Mouse (Mus musculus): ENCODE results near the gene Cln3.

Gene Cln3

GRCm38 (mm10) chr7:126595890-126596289, 10.3 kb upstream of the Cln3 start:
- no peak for DNase-seq (ENCODE audit: low read depth, low spot score)

- DNase-seq (ENCODE audit: low read depth, low spot score): no peak
Measured at GRCm38 (mm10) chr7:126594862-126595561, 9.4 kb upstream of the Cln3 start, which contains the start of gene Il27. TSS of gene Il27 (minus strand) at chr7:126594941.

GRCm38 (mm10) chr7:126587779-126588178, 2.2 kb upstream of the Cln3 start:
- peak; percentile 85 for DNase-seq (ENCODE audit: low read depth, low spot score)

- DNase-seq (ENCODE audit: low read depth, low spot score): no peak
Measured at GRCm38 (mm10) chr7:126586839-126587238, 1.2 kb upstream of the Cln3 start.

- peak; percentile 30 for DNase-seq (ENCODE audit: low read depth, low spot score)
Measured at GRCm38 (mm10) chr7:126584506-126584977, 1.1 kb downstream of the Cln3 start, which contains the start of gene Apobr. TSS of gene Apobr (plus strand) at chr7:126584942.

GRCm38 (mm10) chr7:126583761-126584160, 1.9 kb downstream of the Cln3 start:
- no peak for DNase-seq (ENCODE audit: low read depth, low spot score)

- peak; percentile 97 for DNase-seq (ENCODE audit: low read depth, low spot score)
Measured at GRCm38 (mm10) chr7:126583251-126583709, 2.3 kb downstream of the Cln3 start.

GRCm38 (mm10) chr7:126582759-126583158, 2.9 kb downstream of the Cln3 start:
- peak; percentile 51 for DNase-seq (ENCODE audit: low read depth, low spot score)

- no peak for DNase-seq (ENCODE audit: low read depth, low spot score)
Measured at GRCm38 (mm10) chr7:126581661-126582060, 4.0 kb downstream of the Cln3 start.

GRCm38 (mm10) chr7:126579172-126579571, 6.4 kb downstream of the Cln3 start:
- DNase-seq (ENCODE audit: low read depth, low spot score): peak; percentile 67

- peak; percentile 87 for DNase-seq (ENCODE audit: low read depth, low spot score)
Measured at GRCm38 (mm10) chr7:126576946-126577345, 8.7 kb downstream of the Cln3 start.

- DNase-seq (ENCODE audit: low read depth, low spot score): peak; percentile 93
Measured at GRCm38 (mm10) chr7:126566094-126566765, 19.4 kb downstream of the Cln3 start, which contains the start of gene Eif3c. TSS of gene Eif3c (minus strand) at chr7:126566411.

- peak; percentile 35 for DNase-seq (ENCODE audit: low read depth, low spot score)
Measured at GRCm38 (mm10) chr7:126565693-126566092, 19.9 kb downstream of the Cln3 start.

GRCm38 (mm10) chr7:126556635-126557034, 29.0 kb downstream of the Cln3 start:
- no peak for DNase-seq (ENCODE audit: low read depth, low spot score)

- no peak for DNase-seq (ENCODE audit: low read depth, low spot score)
Measured at GRCm38 (mm10) chr7:126554796-126555195, 30.8 kb downstream of the Cln3 start.

GRCm38 (mm10) chr7:126545631-126546030, 40.0 kb downstream of the Cln3 start:
- no peak for DNase-seq (ENCODE audit: low read depth, low spot score)

GRCm38 (mm10) chr7:126541661-126542060, 44.0 kb downstream of the Cln3 start:
- DNase-seq (ENCODE audit: low read depth, low spot score): no peak

GRCm38 (mm10) chr7:126537820-126538585, 47.6 kb downstream of the Cln3 start:
- DNase-seq (ENCODE audit: low read depth, low spot score): peak; percentile 70

- DNase-seq (ENCODE audit: low read depth, low spot score): no peak
Measured at GRCm38 (mm10) chr7:126536466-126536865, 49.2 kb downstream of the Cln3 start.

GRCm38 (mm10) chr7:126535766-126536165, 49.9 kb downstream of the Cln3 start:
- DNase-seq (ENCODE audit: low read depth, low spot score): no peak

GRCm38 (mm10) chr7:126533434-126533833, 52.2 kb downstream of the Cln3 start:
- no peak for DNase-seq (ENCODE audit: low read depth, low spot score)

- DNase-seq (ENCODE audit: low read depth, low spot score): peak; percentile 55
Measured at GRCm38 (mm10) chr7:126528166-126528577, 57.4 kb downstream of the Cln3 start.
